Mouse (Mus musculus) liver, embryonic 11.5 days (tissue): ENCODE data around the gene Gnl1. TPM values are rescaled to one million over a fixed set of nuclear protein-coding genes. Genes with fewer than 3 reads are reported as not detected.
"Not testable (repeated sequence)": the region's sequence is repeated elsewhere in the genome, so short reads cannot be mapped to it uniquely, and the experiment has no call there.

Experiments
- ATAC-seq: fragments of 200-750 bp; cut with Nextera tagmentation; replicated peaks from 2 replicates; pipeline ENCODE4 v1.8.0; 2017; ENCODE audit warnings: moderate number of reproducible peaks, mild to moderate bottlenecking, moderate TSS enrichment, moderate library complexity; ENCODE audit not compliant: low FRiP score
- DNase-seq: peaks from one replicate; pipeline ENCODE4 v3.0.0-alpha.2; 2017; ENCODE audit warnings: low spot score
- H3K27ac ChIP-seq: fragments of 300-500 bp; sonication (generic); 2 replicates; pipeline ENCODE4 v1.5.1; 2014; ENCODE audit warnings: mild to moderate bottlenecking, low read depth, low read length, control low read depth
- H3K27me3 ChIP-seq: fragments of 300-500 bp; sonication (generic); replicated peaks from 2 replicates; pipeline ENCODE4 v1.6.1; 2014; ENCODE audit warnings: low read length, mixed read lengths; ENCODE audit not compliant: control insufficient read depth, insufficient read depth
- H3K36me3 ChIP-seq: fragments of 300-500 bp; sonication (generic); 2 replicates; pipeline ENCODE4 v1.6.1; 2014; ENCODE audit warnings: mild to moderate bottlenecking, low read length, moderate library complexity, mixed read lengths; ENCODE audit not compliant: control insufficient read depth, insufficient read depth
- H3K4me1 ChIP-seq: fragments of 300-500 bp; sonication (generic); replicated peaks from 2 replicates; pipeline ENCODE4 v1.6.1; 2014; ENCODE audit warnings: low read length, mixed read lengths; ENCODE audit not compliant: control insufficient read depth, insufficient read depth
- H3K4me2 ChIP-seq: fragments of 300-500 bp; sonication (generic); 2 replicates; pipeline ENCODE4 v1.6.1; 2014; ENCODE audit warnings: mild to moderate bottlenecking, control low read depth, moderate library complexity
- H3K4me3 ChIP-seq: fragments of 300-500 bp; sonication (generic); 2 replicates; pipeline ENCODE4 v1.5.1; 2014; ENCODE audit warnings: low read depth, low read length, control low read depth
- H3K9ac ChIP-seq: fragments of 300-500 bp; sonication (generic); 2 replicates; pipeline ENCODE4 v1.6.1; 2014; ENCODE audit warnings: low read depth, low read length, control low read depth
- H3K9me3 ChIP-seq: fragments of 300-500 bp; sonication (generic); 2 replicates; pipeline ENCODE4 v1.6.1; 2016; ENCODE audit warnings: low read length, inconsistent platforms, mixed read lengths; ENCODE audit not compliant: control insufficient read depth
- WGBS: fragments of 180-500 bp; shearing (Covaris S2); extraction: QIAGEN DNeasy Blood & Tissue Kit; methylation state at CpG from one replicate; pipeline ENCODE4 v1.1.7; 2014; 5-methylcytosine and 5-hydroxymethylcytosine counted together
- polyA plus RNA-seq: library from polyadenylated mRNA; unstranded; fragments of >200 nt; fragmentation: Nextera tagmentation; extraction: Ambion mirVana; gene quantifications from 2 replicates; pipeline ENCODE4 v1.2.1, GENCODE M21; 2014

The Gnl1 gene
- polyA plus RNA-seq, 1 experiment from 2014 or later = 35.6 TPM

DNA sequence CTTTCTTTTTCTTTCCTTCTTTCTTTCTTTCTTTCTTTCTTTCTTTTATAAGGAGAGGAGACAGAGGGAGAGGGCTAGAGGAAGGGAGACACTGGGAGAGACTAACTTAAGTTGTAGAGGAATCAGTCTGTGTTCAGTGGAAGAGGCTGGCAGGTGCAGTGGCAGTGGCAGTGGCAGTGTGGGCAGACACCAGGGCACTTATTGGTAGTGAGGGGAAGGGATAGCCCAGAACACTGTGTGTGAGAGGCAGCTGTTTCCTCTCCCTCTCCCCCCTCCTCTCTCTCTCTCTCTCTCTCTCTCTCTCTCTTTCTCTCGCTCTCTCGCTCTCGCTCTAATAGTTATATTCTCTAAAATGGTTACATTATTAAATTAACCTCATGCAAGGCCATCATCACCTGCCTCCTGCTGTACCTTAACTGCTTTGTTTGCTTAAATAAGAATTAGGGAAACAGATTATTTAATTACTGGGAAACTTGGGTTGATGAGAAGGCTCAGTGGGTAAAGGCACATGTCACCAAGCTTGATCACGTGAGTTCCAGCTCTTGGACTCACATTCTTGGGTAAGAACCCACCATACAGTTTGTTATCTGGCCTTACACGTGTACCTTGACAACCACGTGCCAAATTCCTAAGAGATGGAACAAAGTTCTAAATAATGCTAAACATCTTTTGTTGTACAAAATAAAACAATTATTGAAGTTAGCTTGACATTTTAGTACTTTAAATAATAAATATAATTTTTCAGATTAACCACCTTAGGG lies 19.1 kb downstream of the Gnl1 start:
- ATAC-seq = no peak
- Histone ChIP-seq H3K4me2 (peak overlapping the region; percentile 42), H3K27ac (no peak overlapping the region), H3K9me3 (peaks cover 10% of the 10 kb centered on the region), H3K36me3 (peaks cover 2% of the 10 kb centered on the region; the same call in 1 of the 2 replicates), H3K4me1 (peaks cover 31% of the 10 kb centered on the region), H3K27me3 (no peaks in the 10 kb centered on the region), H3K4me3 (no peak overlapping the region), H3K9ac (no peak overlapping the region)
- DNase-seq = no peak
- WGBS = 73% methylated on average over 6 of the region's 6 CpGs

GRCm38 (mm10) chr17:35999356-35999755 lies 19.7 kb downstream of the Gnl1 start:
- H3K9ac ChIP-seq = no peak overlapping the region
- H3K4me2 ChIP-seq = 0 out of 2 replicates have a peak overlapping the region, but pooled peaks have one; percentile 4
- WGBS = 62% methylated on average over 7 of the region's 7 CpGs
- H3K27me3 ChIP-seq = no peaks in the 10 kb centered on the region
- DNase-seq (no peak), ATAC-seq (no peak)
- H3K9me3 ChIP-seq = peaks cover 10% of the 10 kb centered on the region
- H3K4me3 ChIP-seq = no peak overlapping the region
- H3K36me3 ChIP-seq = peaks cover 4% of the 10 kb centered on the region
- peaks cover 31% of the 10 kb centered on the region for H3K4me1 ChIP-seq
- no peak overlapping the region for H3K27ac ChIP-seq

DNA sequence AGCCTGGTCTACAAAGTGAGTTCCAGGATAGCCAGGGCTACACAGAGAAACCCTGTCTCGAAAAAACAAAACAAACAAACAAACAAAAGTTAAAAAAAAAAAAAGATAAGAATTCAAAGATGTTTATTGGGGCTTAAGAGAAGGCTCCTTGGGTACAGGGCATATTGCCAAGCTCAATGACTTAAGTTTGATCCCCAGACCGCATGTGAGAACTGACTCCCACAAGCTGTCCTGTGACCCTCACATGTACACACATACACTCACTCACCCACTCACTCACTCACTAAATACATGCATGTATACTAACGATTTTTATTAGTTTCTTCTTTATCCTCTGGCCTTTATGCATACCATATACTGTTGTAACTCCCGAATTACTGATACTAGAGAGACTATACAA lies 20.7 kb downstream of the Gnl1 start:
- no peaks in the 10 kb centered on the region for H3K27me3 ChIP-seq
- 84% methylated on average over 4 of the region's 4 CpGs for WGBS
- peak overlapping the region; percentile 13; the same call in 1 of the 2 replicates for H3K27ac ChIP-seq
- DNase-seq (no peak), ATAC-seq (no peak)
- peaks cover 4% of the 10 kb centered on the region for H3K36me3 ChIP-seq
- peaks cover 10% of the 10 kb centered on the region for H3K9me3 ChIP-seq
- H3K9ac ChIP-seq = no peak overlapping the region
- H3K4me1 ChIP-seq = peaks cover 29% of the 10 kb centered on the region
- H3K4me3 ChIP-seq = no peak overlapping the region
- no peak overlapping the region for H3K4me2 ChIP-seq

DNA sequence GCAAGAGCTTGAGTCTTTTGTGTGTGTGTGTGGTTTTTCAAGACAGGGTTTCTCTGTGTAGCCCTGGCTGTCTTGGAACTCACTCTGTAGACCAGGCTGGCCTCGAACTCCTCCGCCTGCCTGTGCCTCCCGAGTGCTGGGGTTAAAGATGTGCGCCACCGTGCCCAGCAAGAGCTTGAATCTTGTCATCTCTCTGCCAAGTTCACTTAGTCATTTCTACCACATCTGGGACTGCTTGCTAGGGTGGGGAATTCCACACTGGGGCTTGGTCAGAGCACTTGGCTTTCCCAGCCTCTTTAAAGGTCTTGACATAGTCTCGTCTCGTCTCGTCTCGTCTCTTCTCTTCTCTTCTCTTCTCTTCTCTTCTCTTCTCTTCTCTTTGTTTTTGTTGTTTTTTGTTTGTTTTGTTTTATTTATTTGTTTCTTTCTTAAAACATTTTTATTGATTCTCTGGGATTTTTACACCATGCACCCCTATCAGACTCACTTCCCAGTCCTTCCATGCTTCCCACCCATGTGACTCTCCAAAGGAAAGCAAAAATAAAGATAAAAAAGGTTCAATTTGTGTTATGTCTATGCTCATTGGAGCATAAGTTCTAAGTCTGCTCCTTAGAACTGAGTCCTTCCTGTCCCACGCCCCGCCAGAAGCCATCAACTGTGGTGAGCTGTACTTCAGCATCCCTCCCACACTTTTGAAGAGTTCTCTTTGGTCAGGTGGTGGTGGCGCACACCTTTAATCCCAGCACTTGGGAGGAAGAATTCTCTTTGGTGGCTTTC lies 21.7 kb downstream of the Gnl1 start:
- Histone ChIP-seq H3K27ac (peak overlapping the region; percentile 82), H3K36me3 (peaks cover 6% of the 10 kb centered on the region), H3K9ac (no peak overlapping the region), H3K9me3 (peaks cover 10% of the 10 kb centered on the region), H3K27me3 (no peaks in the 10 kb centered on the region), H3K4me3 (no peak overlapping the region), H3K4me2 (0 out of 2 replicates have a peak overlapping the region, but pooled peaks have one; percentile 3), H3K4me1 (peaks cover 26% of the 10 kb centered on the region)
- DNase-seq (no peak), ATAC-seq (peak; percentile 32; the same call in 1 of the 2 replicates)
- WGBS = 88% methylated on average over 12 of the region's 12 CpGs

DNA sequence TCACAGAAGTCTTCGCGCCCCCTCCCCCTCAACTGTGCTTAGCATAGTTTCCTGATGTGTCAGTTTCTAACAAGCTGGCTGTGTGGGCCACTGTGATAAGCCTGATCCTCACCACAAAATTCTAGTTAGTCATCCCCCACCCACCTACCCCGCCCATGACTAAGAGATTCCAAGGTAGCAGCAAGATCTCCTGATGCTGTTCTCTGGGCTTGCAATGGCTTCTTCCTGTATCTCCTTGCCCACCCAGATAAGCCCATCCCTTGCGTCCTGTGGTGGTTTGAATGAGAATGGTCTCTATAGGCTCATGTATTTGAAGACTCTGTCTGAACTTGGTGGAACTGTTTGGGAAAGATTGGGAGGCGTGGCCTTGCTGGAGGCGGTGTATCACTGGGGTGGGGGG lies 22.3 kb downstream of the Gnl1 start:
- ATAC-seq = peak; percentile 82
- peaks cover 26% of the 10 kb centered on the region for H3K4me1 ChIP-seq
- peaks cover 14% of the 10 kb centered on the region for H3K9me3 ChIP-seq
- 65% methylated on average over 6 of the region's 6 CpGs for WGBS
- H3K36me3 ChIP-seq = peaks cover 10% of the 10 kb centered on the region
- H3K4me3 ChIP-seq = no peak overlapping the region
- DNase-seq = no peak
- no peak overlapping the region for H3K4me2 ChIP-seq
- H3K9ac ChIP-seq = no peak overlapping the region
- no peaks in the 10 kb centered on the region for H3K27me3 ChIP-seq
- peak overlapping the region; percentile 82 for H3K27ac ChIP-seq

DNA sequence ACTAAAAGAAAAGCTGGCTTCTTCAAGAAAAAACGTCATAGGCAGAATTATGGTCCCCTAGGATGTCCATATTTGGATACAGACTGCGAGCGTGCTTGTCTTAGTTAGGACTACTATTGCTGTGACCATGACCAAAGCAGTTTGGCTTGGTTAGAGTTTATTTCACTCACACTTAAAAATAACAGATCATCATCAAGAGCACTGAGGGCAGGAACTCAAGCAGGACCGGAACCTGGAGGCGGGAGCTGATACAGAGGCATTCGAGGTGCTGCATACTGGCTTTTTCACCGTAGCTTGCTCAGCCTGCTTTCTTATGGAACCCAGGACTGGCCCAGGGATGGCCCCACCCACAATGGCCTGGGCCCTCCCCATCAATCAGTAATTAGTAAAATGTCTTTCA lies 23.7 kb downstream of the Gnl1 start:
- no peaks in the 10 kb centered on the region for H3K27me3 ChIP-seq
- ATAC-seq (no peak), DNase-seq (no peak)
- 96% methylated on average over 7 of the region's 7 CpGs for WGBS
- no peak overlapping the region for H3K9ac ChIP-seq
- no peak overlapping the region for H3K27ac ChIP-seq
- H3K4me1 ChIP-seq = peaks cover 13% of the 10 kb centered on the region
- H3K4me2 ChIP-seq = no peak overlapping the region
- no peak overlapping the region for H3K4me3 ChIP-seq
- peaks cover 10% of the 10 kb centered on the region for H3K36me3 ChIP-seq
- H3K9me3 ChIP-seq = peaks cover 14% of the 10 kb centered on the region

DNA sequence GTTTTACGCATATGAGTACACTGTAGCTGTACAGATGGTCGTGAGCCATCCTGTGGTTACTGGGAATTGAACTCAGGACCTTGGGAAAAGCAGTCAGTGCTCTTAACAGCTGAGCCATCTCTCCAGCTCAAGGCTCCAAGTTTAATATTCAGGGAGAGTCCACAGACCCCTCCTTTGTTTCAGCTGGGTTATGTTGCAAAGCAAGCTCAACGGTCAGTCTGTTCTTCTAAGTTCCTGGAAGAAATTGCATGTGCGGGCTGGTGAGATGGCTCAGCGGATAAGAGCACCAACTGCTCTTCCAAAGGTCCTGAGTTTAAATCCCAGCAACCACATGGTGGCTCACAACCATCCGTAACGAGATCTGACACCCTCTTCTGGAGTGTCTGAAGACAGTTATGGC lies 24.8 kb downstream of the Gnl1 start:
- Histone ChIP-seq H3K9me3 (peaks cover 14% of the 10 kb centered on the region), H3K4me1 (peaks cover 10% of the 10 kb centered on the region; the same call in 1 of the 2 replicates), H3K36me3 (peaks cover 10% of the 10 kb centered on the region)
- not testable (repeated sequence) for ATAC-seq, H3K4me3 ChIP-seq, DNase-seq, H3K27ac ChIP-seq, H3K4me2 ChIP-seq, H3K9ac ChIP-seq, H3K27me3 ChIP-seq
- whole genome bisulfite sequencing = 92% methylated on average over 7 of the region's 7 CpGs

DNA sequence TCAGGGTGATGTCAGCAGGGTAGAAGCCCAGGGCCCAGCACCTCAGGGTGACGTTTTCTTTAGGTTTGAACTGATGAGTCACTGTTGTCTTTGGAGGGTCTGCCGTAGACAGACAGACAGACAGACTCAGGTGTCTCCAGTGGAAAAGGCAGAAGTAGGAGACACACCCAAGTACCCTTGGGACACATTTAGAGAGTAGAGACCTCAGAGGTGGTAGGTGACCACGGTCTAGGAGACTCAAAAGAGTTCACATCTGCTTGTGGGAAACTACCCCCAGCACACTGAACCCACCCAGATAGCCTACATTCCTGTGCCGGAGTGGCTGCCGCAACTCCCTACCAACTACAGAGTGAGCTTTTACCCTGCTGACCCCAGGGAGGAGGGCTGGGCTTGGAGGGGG lies 35.3 kb downstream of the Gnl1 start:
- H3K9me3 ChIP-seq = no peaks in the 10 kb centered on the region
- H3K27me3 ChIP-seq = no peaks in the 10 kb centered on the region
- no peak overlapping the region for H3K4me2 ChIP-seq
- no peak overlapping the region for H3K27ac ChIP-seq
- no peak for ATAC-seq
- H3K4me3 ChIP-seq = no peak overlapping the region
- no peak overlapping the region for H3K9ac ChIP-seq
- WGBS = 90% methylated on average over 5 of the region's 5 CpGs
- no peak for DNase-seq
- H3K36me3 ChIP-seq = peaks cover 9% of the 10 kb centered on the region
- no peaks in the 10 kb centered on the region; the same call in 1 of the 2 replicates for H3K4me1 ChIP-seq
